Mouse (Mus musculus): Measurements from ENCODE around the gene Nedd9. TPM values are rescaled to one million over a fixed set of nuclear protein-coding genes. Genes with fewer than 3 reads are reported as not detected.

The Nedd9 gene
- total RNA-seq (2023) = 100 to 1,000 TPM; 325 to 388 TPM

DNA sequence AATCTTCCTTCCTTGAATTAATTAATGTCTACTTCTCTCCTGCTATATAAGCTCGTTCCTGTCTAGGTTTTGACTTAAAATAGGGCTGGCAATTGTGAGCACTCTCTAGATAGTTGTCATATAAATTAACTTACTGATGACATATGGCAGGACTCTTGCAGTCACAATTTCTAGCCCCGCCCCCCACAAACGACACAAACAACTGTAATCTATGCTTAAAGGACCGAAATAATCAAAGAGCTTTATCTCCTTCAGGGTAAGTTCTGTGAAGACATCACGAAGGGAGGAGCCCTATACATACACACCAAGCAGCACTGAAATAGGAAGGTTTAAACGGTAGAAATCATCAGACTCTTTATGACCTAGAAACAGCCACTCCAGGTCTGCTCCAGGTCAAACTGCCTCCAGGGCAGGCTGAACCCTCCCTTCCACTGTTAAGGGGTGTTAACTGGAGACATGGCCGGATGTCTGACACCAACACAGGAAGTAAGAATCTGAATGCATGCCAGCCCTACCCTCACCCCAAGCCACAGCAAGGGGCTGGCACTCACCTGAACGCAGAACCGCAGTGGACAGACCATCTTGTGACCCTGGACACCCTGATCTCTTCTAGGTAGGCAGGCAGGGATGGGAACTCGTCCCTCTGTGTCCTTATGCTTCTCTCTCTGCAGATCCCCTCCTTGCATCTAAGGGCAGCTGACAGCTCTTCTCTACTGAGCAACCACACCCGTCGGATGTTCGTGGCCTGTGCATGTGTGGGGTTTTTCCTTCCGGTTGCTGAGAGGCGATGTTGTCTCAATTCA is at the start of gene Nedd9:
Gene Nedd9 (minus strand): TSS at position 757 of the 803 bp plus-strand sequence.

GRCm38 (mm10) chr13:41273927-41274650 is 213.1 kb downstream of the Nedd9 start, which contains the start of gene Gm17364:
TSS of gene Gm17364 (minus strand) at chr13:41273977.

Other genes starting within 250 kb of the Nedd9 start
- 1 to 10 TPM; 4.2 to 6.2 TPM for gene Smim13, start 237.5 kb downstream of the Nedd9 start, total RNA-seq (2023)
- not detected for gene Gm17364, start 213.4 kb downstream of the Nedd9 start, total RNA-seq (2023)
- 10 to 100 TPM; 15.5 to 17.6 TPM for gene Tmem170b, start 118.5 kb upstream of the Nedd9 start, total RNA-seq (2023)

Data from B cell, adult 67 days (primary cell).